In the genomic region with DNA sequence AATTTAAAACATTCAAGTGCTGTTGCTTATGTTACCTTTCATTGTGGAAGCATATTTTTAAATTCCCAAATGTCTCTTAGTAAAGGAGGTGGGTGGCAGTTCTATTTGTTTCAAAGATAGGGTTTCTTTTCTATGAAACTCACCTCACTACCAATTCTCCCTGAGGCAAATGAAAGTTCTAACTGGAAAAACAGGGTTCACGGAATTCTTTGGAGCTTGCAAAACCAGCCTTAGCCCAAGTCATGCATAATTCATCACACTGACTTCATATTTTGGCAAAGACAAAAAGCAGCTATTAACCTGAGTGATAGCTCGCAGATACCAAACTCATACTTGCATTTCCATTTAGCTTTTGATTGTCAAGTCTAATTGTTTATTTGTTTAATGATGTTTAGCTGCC, we compare ENCODE assay signal across 18 mouse cellular contexts.
DNase-seq lines count a peak whose midpoint lies in the region; ATAC-seq and TF ChIP-seq lines count a peak whose summit lies in the region.
"Had no signal": no experiment of that assay in that cellular context is flagged by ENCODE, and none has a peak within 500 bp of the region (broad histone marks: within the 10 kb centered on the region; RNA-seq: fewer than 3 reads in every experiment).

No protein-coding gene starts in this region.

- peak; percentile 4 for DNase-seq in embryo, embryonic 10.5 days (ENCODE audit: low spot score)
- DNase-seq in embryo, embryonic 9.5 days (ENCODE audit: extremely low spot score): no peak
- DNase-seq in kidney, adult 2 months: peak; percentile 63
- DNase-seq in kidney, adult 18-20 months: no peak
- DNase-seq in midbrain, embryonic 14.5 days: peak; percentile 37
- peak; percentile 4 for DNase-seq in telencephalon, adult 2 months (ENCODE audit: low read depth, low spot score)
- no peak for DNase-seq in cerebellum, postnatal 36 days
- DNase-seq: adrenal gland, postnatal 14 days; cerebellum, adult 9-10 months; heart, postnatal 36 days; left cerebral cortex, postnatal 4 days had no signal

- H3K4me2 ChIP-seq in midbrain, embryonic 14.5 days (ENCODE audit: low read length): no peak overlapping the region
- no peak overlapping the region for H3K4me2 ChIP-seq in midbrain, embryonic 16.5 days (ENCODE audit: low read length)
- H3K4me2 ChIP-seq: heart, embryonic 15.5 days; hindbrain, embryonic 14.5 days; intestine, embryonic 15.5 days had no signal

- no peak for ATAC-seq in midbrain, embryonic 14.5 days (ENCODE audit: low FRiP score, low TSS enrichment)
- ATAC-seq in midbrain, embryonic 16.5 days: no peak
- ATAC-seq: intestine, embryonic 15.5 days had no signal

- no peak for TF ChIP-seq CTCF in kidney, adult 2 months (conservative IDR thresholded peaks at IDR 0.05; ENCODE audit: insufficient read depth, insufficient read length, low read depth, low read length)

- H3K9ac ChIP-seq in midbrain, embryonic 14.5 days (replicated peaks; ENCODE audit: low read length): no peak overlapping the region
- H3K9ac ChIP-seq in midbrain, embryonic 16.5 days (ENCODE audit: low read depth, low read length): no peak overlapping the region
- H3K9ac ChIP-seq: heart, embryonic 15.5 days; hindbrain, embryonic 14.5 days; intestine, embryonic 15.5 days had no signal

- 39% methylated on average over 2 of the region's 2 CpGs for WGBS in kidney, adult 2 months
- 44% methylated on average over 2 of the region's 2 CpGs for WGBS in midbrain, embryonic 14.5 days
- WGBS in midbrain, embryonic 16.5 days: 48% methylated on average over 2 of the region's 2 CpGs

- H3K4me3 ChIP-seq in kidney, adult 2 months (ENCODE audit: insufficient read depth, low read depth, low read length): no peak overlapping the region
- no peak overlapping the region for H3K4me3 ChIP-seq in midbrain, embryonic 14.5 days (replicated peaks; ENCODE audit: low read depth, low read length)
- no peak overlapping the region for H3K4me3 ChIP-seq in midbrain, embryonic 16.5 days (ENCODE audit: low read depth, low read length)
- H3K4me3 ChIP-seq: heart, embryonic 15.5 days; intestine, embryonic 15.5 days; left cerebral cortex, adult 2 months; midbrain, embryonic 10.5 days had no signal

- H3K27me3 ChIP-seq in kidney, adult 2 months (replicated peaks; ENCODE audit: control insufficient read depth, insufficient read depth, low read length): no peaks in the 10 kb centered on the region
- H3K27me3 ChIP-seq in midbrain, embryonic 14.5 days (ENCODE audit: control insufficient read depth, insufficient read depth, low read length): no peaks in the 10 kb centered on the region
- no peaks in the 10 kb centered on the region for H3K27me3 ChIP-seq in midbrain, embryonic 16.5 days (ENCODE audit: control insufficient read depth, insufficient read depth, low read depth, low read length)
- H3K27me3 ChIP-seq: heart, embryonic 15.5 days; intestine, embryonic 15.5 days had no signal

- H3K4me1 ChIP-seq in kidney, adult 2 months (ENCODE audit: control insufficient read depth, insufficient read depth, low read length): no peaks in the 10 kb centered on the region
- no peaks in the 10 kb centered on the region for H3K4me1 ChIP-seq in midbrain, embryonic 14.5 days (ENCODE audit: control insufficient read depth, insufficient read depth, low read length)
- no peaks in the 10 kb centered on the region for H3K4me1 ChIP-seq in midbrain, embryonic 16.5 days (ENCODE audit: control insufficient read depth, insufficient read depth, low read length)
- H3K4me1 ChIP-seq: heart, embryonic 15.5 days; intestine, embryonic 15.5 days; midbrain, embryonic 10.5 days had no signal

- H3K27ac ChIP-seq in kidney, adult 2 months (ENCODE audit: insufficient read depth, low read depth, low read length): no peak overlapping the region
- no peak overlapping the region for H3K27ac ChIP-seq in midbrain, embryonic 14.5 days (replicated peaks; ENCODE audit: low read depth, low read length)
- H3K27ac ChIP-seq in midbrain, embryonic 16.5 days (ENCODE audit: low read length): no peak overlapping the region
- H3K27ac ChIP-seq: heart, embryonic 15.5 days; hindbrain, embryonic 14.5 days; intestine, embryonic 15.5 days; left cerebral cortex, adult 2 months; macrophage; midbrain, embryonic 10.5 days had no signal

- no peaks in the 10 kb centered on the region for H3K9me3 ChIP-seq in midbrain, embryonic 14.5 days (ENCODE audit: control insufficient read depth, low read length)
- no peaks in the 10 kb centered on the region for H3K9me3 ChIP-seq in midbrain, embryonic 16.5 days (replicated peaks; ENCODE audit: control insufficient read depth, low read length, poor library complexity, severe bottlenecking)
- H3K9me3 ChIP-seq: heart, embryonic 15.5 days; intestine, embryonic 15.5 days; midbrain, embryonic 10.5 days had no signal

- TF ChIP-seq POLR2A in kidney, adult 2 months (IDR thresholded peaks at IDR 0.05; ENCODE audit: low read depth, low read length): no peak

- no peaks in the 10 kb centered on the region for H3K36me3 ChIP-seq in kidney, adult 2 months (ENCODE audit: control insufficient read depth, insufficient read depth, low read length)
- no peaks in the 10 kb centered on the region for H3K36me3 ChIP-seq in midbrain, embryonic 14.5 days (ENCODE audit: control insufficient read depth, insufficient read depth, low read length)
- no peaks in the 10 kb centered on the region for H3K36me3 ChIP-seq in midbrain, embryonic 16.5 days (ENCODE audit: control insufficient read depth, insufficient read depth, low read length)
- H3K36me3 ChIP-seq: heart, embryonic 15.5 days; intestine, embryonic 15.5 days; midbrain, embryonic 10.5 days had no signal

Comparison
In these comparisons a context has a peak if more than half of its experiments do, and no peak if none do; other contexts are left out.
1. DNase-seq: peak in embryo, embryonic 10.5 days (single experiment), kidney, adult 2 months (single experiment), midbrain, embryonic 14.5 days (single experiment) and telencephalon, adult 2 months (single experiment); none in embryo, embryonic 9.5 days (single experiment), kidney, adult 18-20 months (single experiment) and cerebellum, postnatal 36 days (0 of 2).